Mouse (Mus musculus) granulocyte monocyte progenitor cell, adult 5-6 weeks (primary cell): Measurements from ENCODE around the gene Arid3b. TPM values are rescaled to one million over a fixed set of nuclear protein-coding genes. Genes with fewer than 3 reads are reported as not detected.
"Not testable (repeated sequence)": the region's sequence is repeated elsewhere in the genome, so short reads cannot be mapped to it uniquely, and the experiment has no call there.

Experiments used
- ATAC-seq: replicated peaks from 2 replicates; pipeline ENCODE4 v1.8.0; 2016; ENCODE audit warnings: mild to moderate bottlenecking, moderate TSS enrichment, inconsistent platforms; ENCODE audit not compliant: poor library complexity, severe bottlenecking
- total RNA-seq, 2 experiments: library from RNA; stranded (forward) in 1 of 2; stranded (reverse) in 1 of 2; fragments of 200-712, 200-1000 nt in 1 of 2; fragments of >200 nt in 1 of 2; fragmentation: Nextera tagmentation in 1 of 2; gene quantifications; 2 replicates each; pipeline ENCODE4 v1.2.3; 2014 to 2017

The Arid3b gene
- 2.0 and 3.6 TPM in 2 replicates for total RNA-seq (2014; fragmentation: Nextera tagmentation)
- total RNA-seq (2017): 0.99 and 1.3 TPM in 2 replicates

- ATAC-seq: peak; percentile 98
Observed at GRCm38 (mm10) chr9:57836581-57837170, at the start of gene Arid3b. Gene Arid3b, minus strand, starts transcription at chr9:57836793.

DNA sequence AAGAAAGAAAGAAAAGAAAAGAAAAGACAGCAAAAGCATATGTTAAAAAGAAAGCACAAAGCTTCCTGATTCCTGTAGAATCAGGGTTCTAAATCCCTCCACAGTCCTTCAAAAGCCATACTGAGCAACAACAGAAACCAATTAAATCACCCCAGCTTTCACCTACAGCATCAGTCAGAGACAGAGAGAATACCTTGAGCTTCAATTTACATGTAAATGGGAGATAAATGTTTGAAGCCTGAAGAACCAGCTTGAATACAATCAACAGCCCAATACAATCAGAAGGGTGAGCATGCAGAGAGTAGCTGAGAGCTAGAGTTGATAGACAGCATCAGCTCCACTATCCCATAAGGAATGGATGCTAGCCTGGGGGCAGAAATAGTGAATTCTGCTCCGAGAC, 46.8 kb upstream of the Arid3b start:
- no peak for ATAC-seq

DNA sequence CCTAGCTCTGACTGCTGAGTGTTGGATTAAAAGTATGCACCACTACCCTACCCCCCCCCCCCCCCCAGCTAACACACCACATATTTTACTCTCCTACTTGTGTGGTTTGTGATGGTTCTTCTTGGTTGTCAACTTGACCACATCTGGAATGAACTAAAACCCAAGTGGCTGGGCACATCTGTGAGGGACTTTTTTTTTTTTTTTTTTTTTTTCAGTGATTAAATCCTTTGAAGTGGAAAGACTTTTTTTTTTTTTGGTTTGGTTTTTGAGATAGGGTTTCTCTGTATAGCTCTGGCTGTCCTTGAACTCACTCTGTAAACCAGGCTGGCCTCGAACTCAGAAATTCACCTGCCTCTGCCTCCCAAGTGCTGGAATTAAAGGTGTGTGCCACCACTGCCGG, 45.2 kb upstream of the Arid3b start:
- not testable (repeated sequence) for ATAC-seq

DNA sequence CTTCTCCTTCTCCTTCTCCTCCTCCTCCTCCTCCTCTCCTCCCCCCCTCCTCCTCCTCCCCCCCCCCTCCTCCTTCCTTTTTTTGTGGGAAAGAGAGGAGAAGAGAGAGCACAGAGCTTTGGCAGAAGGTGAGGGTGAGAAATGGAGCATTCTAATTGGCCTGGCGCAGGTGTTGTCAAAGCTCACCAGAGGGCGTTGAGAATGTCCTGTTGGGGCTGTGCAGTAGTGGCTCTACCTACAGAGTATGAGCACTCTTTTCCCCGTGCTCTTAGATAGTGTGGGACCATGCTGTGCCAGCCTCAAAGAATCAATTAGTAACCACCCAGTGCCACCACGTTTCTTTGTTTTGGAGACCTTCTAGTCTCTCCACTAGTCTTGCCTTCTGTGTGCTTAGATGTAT, 43.7 kb upstream of the Arid3b start:
- ATAC-seq: no peak

GRCm38 (mm10) chr9:57879213-57879612, 42.6 kb upstream of the Arid3b start:
- ATAC-seq: peak; percentile 88

- no peak for ATAC-seq
Observed at GRCm38 (mm10) chr9:57874994-57875393, 38.4 kb upstream of the Arid3b start.

DNA sequence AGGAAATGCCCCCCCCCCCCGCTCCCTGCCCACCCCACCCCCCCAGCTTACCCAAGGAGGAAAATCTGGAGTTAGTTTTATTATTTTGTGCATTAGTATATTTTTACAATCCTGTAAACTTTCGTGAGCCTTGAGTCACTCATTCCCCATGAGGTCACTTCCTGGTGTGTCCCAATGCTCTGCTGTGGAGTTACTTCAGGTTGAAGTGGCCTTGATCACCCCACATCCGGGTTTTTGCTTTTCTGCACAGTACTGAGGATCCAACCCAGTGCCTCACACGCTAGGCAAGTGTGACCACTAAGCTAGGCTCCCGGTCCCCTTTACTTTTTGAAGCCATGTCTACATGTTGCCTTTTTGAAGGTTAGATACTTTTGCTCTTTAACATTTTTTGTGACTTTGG, 37.5 kb upstream of the Arid3b start:
- ATAC-seq: peak; percentile 94

- peak; percentile 62 for ATAC-seq
Observed at GRCm38 (mm10) chr9:57870273-57870816, 33.8 kb upstream of the Arid3b start.

- no peak for ATAC-seq
Observed at GRCm38 (mm10) chr9:57868767-57869166, 32.2 kb upstream of the Arid3b start.

- no peak for ATAC-seq
Observed at GRCm38 (mm10) chr9:57867880-57868279, 31.3 kb upstream of the Arid3b start.

GRCm38 (mm10) chr9:57867236-57867635, 30.6 kb upstream of the Arid3b start:
- no peak for ATAC-seq

DNA sequence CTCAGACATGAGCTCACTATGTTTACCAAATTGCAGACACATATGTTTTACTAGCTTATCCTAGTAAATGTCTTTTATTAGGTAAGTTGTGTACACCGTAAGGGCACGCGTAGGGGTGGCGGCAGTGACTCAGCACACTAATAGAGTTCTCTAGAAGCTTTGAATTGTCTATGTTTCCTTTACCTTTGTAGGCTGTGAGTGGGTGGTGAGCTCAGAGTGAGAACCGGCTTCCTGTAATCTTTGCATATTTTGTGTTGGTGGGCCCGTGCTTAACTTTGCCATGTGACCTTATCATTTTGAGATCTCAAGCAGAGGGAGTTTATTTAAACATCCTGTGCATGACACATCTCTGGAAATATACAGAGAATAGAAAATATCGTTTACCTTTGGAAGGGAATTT, 29.9 kb upstream of the Arid3b start:
- ATAC-seq: no peak

DNA sequence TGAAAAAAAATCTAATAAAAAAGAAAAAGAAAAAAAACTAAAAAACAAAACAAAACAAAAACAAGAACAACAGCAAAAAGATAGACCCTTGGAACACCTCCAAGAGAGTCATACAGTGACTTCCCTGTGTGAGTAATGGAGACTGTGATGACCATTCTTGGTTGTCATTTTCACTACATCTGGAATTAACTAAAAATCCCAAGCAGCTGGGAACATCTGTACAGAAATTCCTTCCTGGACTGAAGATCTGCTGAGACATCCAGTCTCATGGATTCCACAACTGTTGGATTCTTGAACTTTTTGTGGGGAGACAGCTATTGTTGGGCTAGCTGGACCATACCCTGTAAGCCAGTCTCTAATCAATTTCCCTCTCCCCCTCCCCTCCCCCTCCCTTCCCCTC, 27.7 kb upstream of the Arid3b start:
- ATAC-seq: no peak

DNA sequence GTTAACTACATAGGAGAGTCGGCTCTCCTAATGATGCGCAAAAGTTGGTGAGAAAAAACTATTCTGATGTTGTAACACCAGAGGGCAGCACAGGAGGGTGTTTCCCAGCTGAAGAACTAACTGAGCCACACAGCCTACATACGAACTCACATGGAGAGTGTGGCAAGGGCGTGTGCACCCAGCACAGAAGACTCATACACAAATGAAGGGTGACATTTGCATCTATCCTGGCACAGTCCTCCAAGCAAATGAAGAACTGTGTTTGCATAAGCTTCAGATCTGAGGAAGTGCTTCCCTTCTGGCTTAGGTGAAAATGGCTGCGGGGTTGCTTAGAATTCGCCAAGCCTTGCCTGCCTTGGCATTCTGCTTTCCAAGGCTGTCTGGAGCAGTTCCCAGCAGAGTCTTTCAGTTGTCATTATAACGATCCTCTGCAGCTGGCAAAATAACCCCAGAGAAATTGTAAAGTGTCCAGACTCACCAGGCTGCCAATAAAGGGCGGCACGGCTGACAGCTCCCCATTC, 25.4 kb upstream of the Arid3b start:
- ATAC-seq: peak; percentile 94

DNA sequence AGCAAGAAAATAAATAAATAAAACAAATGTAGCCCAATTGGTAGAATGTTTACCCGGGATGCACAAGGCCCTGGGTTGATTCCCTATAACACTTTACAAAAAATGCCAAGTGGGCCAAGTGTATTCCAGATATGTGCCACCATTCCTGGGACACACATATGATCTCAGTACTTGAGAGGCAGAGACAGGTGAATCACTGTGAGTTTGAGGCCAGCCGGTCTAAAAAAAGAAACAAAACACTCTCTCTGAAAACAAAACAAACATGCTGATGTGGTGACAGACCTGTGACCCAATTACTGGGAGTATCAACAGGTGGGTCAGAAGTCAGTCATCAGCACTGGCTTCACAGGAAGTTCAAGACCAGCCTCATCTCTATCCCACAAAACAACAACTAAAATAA, 19.9 kb upstream of the Arid3b start:
- no peak for ATAC-seq

GRCm38 (mm10) chr9:57854280-57854679, 17.7 kb upstream of the Arid3b start:
- peak; percentile 97 for ATAC-seq

DNA sequence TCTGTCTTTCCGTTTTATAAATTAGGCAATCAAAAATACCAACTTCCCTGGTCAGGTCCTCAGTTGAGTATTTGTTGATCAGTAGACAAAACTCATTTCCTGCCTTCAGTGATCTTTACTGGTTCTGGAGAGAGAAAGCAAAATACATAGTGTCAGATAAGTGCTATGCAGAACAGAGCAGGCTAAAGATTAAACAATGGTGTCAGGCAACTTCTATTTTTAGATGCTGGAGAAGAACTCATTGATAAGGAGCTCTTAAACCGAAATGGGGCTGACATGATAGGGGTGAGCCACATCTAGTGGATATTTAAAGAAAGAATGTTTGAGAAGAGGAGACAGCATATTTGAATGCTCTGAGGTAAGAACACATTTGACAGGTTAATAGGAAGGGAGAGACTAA, 2.4 kb upstream of the Arid3b start:
- no peak for ATAC-seq

DNA sequence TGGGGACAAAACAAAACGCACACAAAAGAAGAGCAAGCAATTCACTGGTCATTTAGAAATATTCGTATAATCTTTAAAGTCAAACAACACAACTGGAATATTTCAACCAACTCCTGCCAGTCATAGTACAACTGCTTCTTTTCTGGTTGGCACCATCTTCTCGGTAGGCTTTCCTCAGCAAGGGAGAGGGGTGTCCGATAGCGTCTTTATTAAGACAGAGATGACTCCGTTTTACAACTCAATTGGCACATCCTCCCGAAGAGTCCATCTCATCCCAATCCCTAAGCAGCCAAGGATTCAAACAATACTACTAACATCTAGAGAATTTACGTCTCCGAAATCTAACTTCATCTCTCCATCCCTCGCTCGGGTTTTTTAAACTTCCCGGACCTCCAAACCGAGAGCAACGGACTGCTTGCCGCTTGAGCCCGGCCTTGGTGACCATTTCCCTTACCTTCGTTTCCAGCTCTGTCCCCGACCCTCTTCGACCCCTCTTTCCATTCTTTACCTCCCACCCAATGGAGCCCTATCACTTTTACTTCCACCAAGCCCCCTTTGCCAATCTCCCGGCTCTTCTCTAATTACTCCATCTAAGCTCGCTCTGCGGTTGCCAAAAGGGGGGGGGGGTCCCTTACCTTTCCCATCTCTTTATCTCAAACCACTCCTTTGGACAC, 615 bp downstream of the Arid3b start:
- no peak for ATAC-seq

DNA sequence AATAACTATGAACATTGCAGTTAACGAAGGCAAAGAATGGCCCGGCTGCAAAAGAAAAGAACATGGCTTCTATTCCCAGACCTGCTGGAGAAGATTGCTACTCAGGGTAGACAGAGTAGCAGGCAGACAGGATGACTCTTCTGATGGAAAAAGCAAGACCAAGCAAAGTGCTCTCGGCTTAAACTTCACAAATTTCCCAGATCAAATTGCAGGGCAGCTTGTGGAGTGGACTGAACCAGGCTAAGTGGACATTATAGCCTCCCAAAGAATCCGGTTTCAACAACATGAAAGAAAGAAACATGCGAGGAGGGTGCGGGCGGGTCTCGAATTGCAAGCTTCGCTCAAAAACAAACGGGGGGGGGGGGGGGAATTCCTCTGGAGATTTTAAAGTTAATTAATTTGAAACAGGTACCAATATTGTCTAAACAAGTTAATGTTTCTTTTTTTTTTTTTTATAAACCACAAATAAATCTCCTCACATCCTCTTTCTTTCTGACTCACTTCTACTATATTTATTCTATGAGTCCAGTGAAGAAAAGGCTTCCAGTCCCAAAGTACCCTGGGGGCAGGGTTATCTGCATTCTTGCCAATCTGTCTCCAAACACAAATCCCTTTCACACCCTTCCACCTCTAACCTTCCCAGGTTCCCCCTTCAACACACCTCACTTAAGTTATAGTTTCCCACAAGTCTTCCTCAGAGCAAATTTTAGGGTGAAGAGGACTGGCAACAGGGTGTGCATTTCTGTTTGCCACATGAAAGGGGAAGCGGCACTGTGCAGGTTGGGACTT, 1.8 kb downstream of the Arid3b start:
- ATAC-seq: no peak

GRCm38 (mm10) chr9:57833762-57834471, 2.7 kb downstream of the Arid3b start:
- ATAC-seq: no peak
